Mouse (Mus musculus) MEL (cell line): ENCODE data around the gene Sec24a. TPM values are rescaled to one million over a fixed set of nuclear protein-coding genes. Genes with fewer than 3 reads are reported as not detected.

ENCODE experiments used
- DNase-seq: peaks from one replicate; pipeline ENCODE4 v3.0.0; 2011; ENCODE audit warnings: low read depth, low spot score
- H3K27ac ChIP-seq: 2 replicates; pipeline ENCODE4 v1.5.1; 2012; ENCODE audit warnings: low read depth, mild to moderate bottlenecking, control low read depth, low read length, moderate library complexity; ENCODE audit not compliant: control insufficient read depth
- H3K27me3 ChIP-seq, 2 experiments: fragments of 150-350 bp in 1 of 2; sonication (generic) in 1 of 2; 2 replicates each; pipeline ENCODE4 v1.6.1; 2012; ENCODE audit warnings: low read length in 2 of 2, mild to moderate bottlenecking in 2 of 2, improper control_type of control experiment in 1 of 2, moderate library complexity in 1 of 2; ENCODE audit not compliant: insufficient read depth in 2 of 2, control insufficient read depth in 1 of 2
- H3K36me3 ChIP-seq, 2 experiments: 2 replicates each; pipeline ENCODE4 v1.6.1; 2012 to 2014; ENCODE audit warnings: low read length in 2 of 2, improper control_type of control experiment in 1 of 2, inconsistent platforms in 1 of 2, mild to moderate bottlenecking in 1 of 2; ENCODE audit not compliant: insufficient read depth in 2 of 2, control insufficient read depth in 1 of 2
- H3K4me1 ChIP-seq, 2 experiments: fragments of 150-350 bp in 1 of 2; sonication (generic) in 1 of 2; 2 replicates each; pipeline ENCODE4 v1.6.1; 2012; ENCODE audit warnings: low read length in 2 of 2, improper control_type of control experiment in 1 of 2, mild to moderate bottlenecking in 1 of 2; ENCODE audit not compliant: insufficient read depth in 2 of 2, control insufficient read depth in 1 of 2
- H3K4me3 ChIP-seq, 2 experiments: fragments of 150-350 bp in 1 of 2; sonication (generic) in 1 of 2; 2 replicates each; pipeline ENCODE4 v1.5.1; 2012; ENCODE audit warnings: low read depth in 2 of 2, low read length in 2 of 2, mild to moderate bottlenecking in 2 of 2, moderate library complexity in 2 of 2, control low read depth in 1 of 2, improper control_type of control experiment in 1 of 2; ENCODE audit not compliant: control insufficient read depth in 1 of 2, insufficient read depth in 1 of 2
- H3K79me2 ChIP-seq: 2 replicates; pipeline ENCODE4 v1.6.1; 2012; ENCODE audit warnings: mild to moderate bottlenecking, low read length, moderate library complexity; ENCODE audit not compliant: control insufficient read depth, poor library complexity, insufficient read depth
- H3K9ac ChIP-seq: 2 replicates; pipeline ENCODE4 v1.6.1; 2012; ENCODE audit warnings: low read depth, mild to moderate bottlenecking, control low read depth, low read length, moderate library complexity; ENCODE audit not compliant: control insufficient read depth, poor library complexity, severe bottlenecking
- H3K9me3 ChIP-seq: fragments of 150-350 bp; sonication (generic); replicated peaks from 2 replicates; pipeline ENCODE4 v1.6.1; 2012; ENCODE audit warnings: mild to moderate bottlenecking, low read length, improper control_type of control experiment, moderate library complexity; ENCODE audit not compliant: insufficient read depth
- BHLHE40 ChIP-seq: IDR thresholded peaks from 2 replicates; pipeline ENCODE4 v1.6.1; 2012; ENCODE audit warnings: low read depth, mild to moderate bottlenecking, inconsistent platforms, low read length, improper control_type of control experiment, borderline replicate concordance
- CHD1 ChIP-seq: IDR thresholded peaks from 2 replicates; pipeline ENCODE4 v1.6.1; 2012; ENCODE audit warnings: low read depth, mild to moderate bottlenecking, inconsistent platforms, low read length, improper control_type of control experiment
- CHD2 ChIP-seq: IDR thresholded peaks from 2 replicates; pipeline ENCODE4 v1.6.1; 2011; ENCODE audit warnings: low read length, improper control_type of control experiment
- EP300 ChIP-seq, 2 experiments: IDR thresholded peaks; 2 replicates each; pipeline ENCODE4 v1.6.1; 2011; ENCODE audit warnings: improper control_type of control experiment in 2 of 2, low read length in 2 of 2, low read depth in 1 of 2, mild to moderate bottlenecking in 1 of 2
- ETS1 ChIP-seq: IDR thresholded peaks from 2 replicates; pipeline ENCODE4 v1.6.1; 2012; ENCODE audit warnings: low read depth, mild to moderate bottlenecking, inconsistent platforms, low read length, improper control_type of control experiment, moderate library complexity
- MEF2A ChIP-seq: IDR thresholded peaks from 2 replicates; pipeline ENCODE4 v1.6.1; 2014; ENCODE audit warnings: low read depth, mild to moderate bottlenecking, inconsistent platforms, low read length, improper control_type of control experiment; ENCODE audit not compliant: poor library complexity, insufficient replicate concordance, severe bottlenecking; ENCODE audit errors: extremely low read depth
- MYB ChIP-seq: IDR thresholded peaks from 2 replicates; pipeline ENCODE4 v1.6.1; 2011; ENCODE audit warnings: mild to moderate bottlenecking, low read depth, low read length, improper control_type of control experiment
- MYC ChIP-seq: IDR thresholded peaks from 2 replicates; pipeline ENCODE4 v1.6.1; 2011; ENCODE audit warnings: low read depth, mild to moderate bottlenecking, low read length, improper control_type of control experiment, moderate library complexity
- NELFE ChIP-seq: IDR thresholded peaks from 2 replicates; pipeline ENCODE4 v1.6.1; 2011; ENCODE audit warnings: low read depth, low read length, improper control_type of control experiment
- RCOR1 ChIP-seq: IDR thresholded peaks from 2 replicates; pipeline ENCODE4 v1.6.1; 2012; ENCODE audit warnings: low read depth, mild to moderate bottlenecking, inconsistent platforms, low read length, improper control_type of control experiment
- SIN3A ChIP-seq: IDR thresholded peaks from 2 replicates; pipeline ENCODE4 v1.6.1; 2012; ENCODE audit warnings: low read length, improper control_type of control experiment, inconsistent platforms
- SMC3 ChIP-seq: IDR thresholded peaks from 2 replicates; pipeline ENCODE4 v1.6.1; 2011; ENCODE audit warnings: low read depth, low read length, improper control_type of control experiment
- TBP ChIP-seq: IDR thresholded peaks from 2 replicates; pipeline ENCODE4 v1.8.0; 2011; ENCODE audit warnings: low read depth, low read length, improper control_type of control experiment
- TCF12 ChIP-seq: IDR thresholded peaks from 2 replicates; pipeline ENCODE4 v1.6.1; 2014; ENCODE audit warnings: low read depth, mild to moderate bottlenecking, inconsistent platforms, low read length, improper control_type of control experiment, moderate library complexity
- UBTF ChIP-seq: IDR thresholded peaks from 2 replicates; pipeline ENCODE4 v1.6.1; 2012; ENCODE audit warnings: low read depth, mild to moderate bottlenecking, inconsistent platforms, low read length, improper control_type of control experiment, moderate library complexity, borderline replicate concordance; ENCODE audit not compliant: insufficient read depth
- ZC3H11A ChIP-seq: IDR thresholded peaks from 2 replicates; pipeline ENCODE4 v1.6.1; 2012; ENCODE audit warnings: low read depth, mild to moderate bottlenecking, inconsistent platforms, low read length, improper control_type of control experiment
- polyA plus RNA-seq, 2 experiments: library from polyadenylated mRNA; stranded (reverse) in 1 of 2; unstranded in 1 of 2; fragments of >175 nt in 1 of 2; fragments of >200 nt in 1 of 2; gene quantifications; 2 replicates each; pipeline versions ENCODE4 v1.2.1 to v1.2.4; 2012; ENCODE audit warnings: low replicate concordance in 2 of 2, low read depth in 1 of 2; ENCODE audit not compliant: insufficient read length in 2 of 2, insufficient read depth in 1 of 2, missing spikeins in 1 of 2
- total RNA-seq: library from RNA; depleted of rRNA; stranded (reverse); fragments of 300-350 nt; gene quantifications from 2 replicates; pipeline ENCODE4 v1.2.3, GENCODE M21; 2012

Gene Sec24a
- total and polyA plus RNA-seq, 3 experiments = 5.3 to 38.2 (median 14.1) TPM

- Histone ChIP-seq H3K4me1 (no peaks in the 10 kb centered on the region), H3K27ac (no peak overlapping the region), H3K79me2 (no peaks in the 10 kb centered on the region), H3K27me3 (no peaks in the 10 kb centered on the region), H3K9me3 (no peaks in the 10 kb centered on the region), H3K36me3 (no peaks in the 10 kb centered on the region), H3K9ac (no peak overlapping the region), H3K4me3 (no peak overlapping the region)
- DNase-seq = peak; percentile 78
- TF ChIP-seq BHLHE40 (no peak), CHD2 (no peak), TBP (peak; percentile 65), UBTF (0 out of 2 replicates have a peak, but pooled peaks have one; percentile 53), ZC3H11A (no peak), SIN3A (0 out of 2 replicates have a peak, but pooled peaks have one; percentile 41), MYC (no peak), MYB (no peak), CHD1 (no peak), ETS1 (peak; percentile 53; the same call in 1 of the 2 replicates), EP300 (IDR thresholded peaks at IDR 0.05; ENCODE audit: low read depth in 1 of 2, low read length in 2 of 2) (peak in 1 of 2 experiments; percentile 38; a peak in 1 of 4 replicates), NELFE (no peak), RCOR1 (peak; percentile 59; the same call in 1 of the 2 replicates), TCF12 (no peak; the same call in 1 of the 2 replicates), SMC3 (no peak)
These were observed 119.2 kb downstream of the Sec24a start for GRCm38 (mm10) chr11:51644217-51644616.

- Histone ChIP-seq H3K36me3 (peaks cover 0 to under 1% of the 10 kb centered on the region in 2 experiments; a peak in 2 of 4 replicates), H3K4me3 (no peak overlapping the region), H3K4me1 (peaks cover 0 to under 1% of the 10 kb centered on the region in 2 experiments; a peak in 1 of 4 replicates), H3K79me2 (no peaks in the 10 kb centered on the region), H3K9me3 (no peaks in the 10 kb centered on the region), H3K9ac (no peak overlapping the region), H3K27me3 (no peaks in the 10 kb centered on the region), H3K27ac (no peak overlapping the region)
- no peak for DNase-seq
- TF ChIP-seq SIN3A (no peak), MEF2A (no peak)
These were observed 119.7 kb downstream of the Sec24a start for GRCm38 (mm10) chr11:51643761-51644160.
